Mouse (Mus musculus) Patski (cell line): ENCODE measurements around the gene Card10. TPM values are rescaled to one million over a fixed set of nuclear protein-coding genes. Genes with fewer than 3 reads are reported as not detected.

Source experiments
- ATAC-seq: fragments of 100-300 bp; one replicate; pipeline ENCODE4 v1.8.0; 2021
- CTCF ChIA-PET: fragments of 350-600 bp; sonication (Branson Sonifier 250); formaldehyde crosslinking; loops from one replicate; lab custom pipeline; 2022; ENCODE audit warnings: inconsistent platforms; lab: Charles Lee
- POLR2A ChIA-PET: fragments of 350-600 bp; sonication (Branson Sonifier 250); formaldehyde crosslinking; loops from one replicate; lab custom pipeline; 2022; ENCODE audit warnings: antibody characterized with exemption, inconsistent platforms; lab: Charles Lee
- DNase-seq: peaks from one replicate; pipeline ENCODE4 v3.0.0-alpha.2; 2011; ENCODE audit warnings: low read depth, low spot score
- H3K27me3 ChIP-seq: fragments of 371-371 bp; one replicate; pipeline ENCODE4 v1.5.1; 2021
- CTCF ChIP-seq: fragments of 100-300 bp; IDR thresholded peaks from one replicate; pipeline ENCODE4 v1.5.1; 2021
- in situ Hi-C: fragments of 300-500 bp; cut with MboI; formaldehyde crosslinking; loops from 3 replicates; pipeline ENCODE4 v1.11.1; 2018; ENCODE audit warnings: low pct_unique_long_range_greater_than_20kb, mixed read lengths
- polyA plus RNA-seq: library from polyadenylated mRNA; unstranded; gene quantifications from one replicate; pipeline ENCODE4 v1.2.3, GENCODE M21; 2021

Gene Card10
- polyA plus RNA-seq, 1 experiment from 2014 or later, result 22.6 TPM

DNA sequence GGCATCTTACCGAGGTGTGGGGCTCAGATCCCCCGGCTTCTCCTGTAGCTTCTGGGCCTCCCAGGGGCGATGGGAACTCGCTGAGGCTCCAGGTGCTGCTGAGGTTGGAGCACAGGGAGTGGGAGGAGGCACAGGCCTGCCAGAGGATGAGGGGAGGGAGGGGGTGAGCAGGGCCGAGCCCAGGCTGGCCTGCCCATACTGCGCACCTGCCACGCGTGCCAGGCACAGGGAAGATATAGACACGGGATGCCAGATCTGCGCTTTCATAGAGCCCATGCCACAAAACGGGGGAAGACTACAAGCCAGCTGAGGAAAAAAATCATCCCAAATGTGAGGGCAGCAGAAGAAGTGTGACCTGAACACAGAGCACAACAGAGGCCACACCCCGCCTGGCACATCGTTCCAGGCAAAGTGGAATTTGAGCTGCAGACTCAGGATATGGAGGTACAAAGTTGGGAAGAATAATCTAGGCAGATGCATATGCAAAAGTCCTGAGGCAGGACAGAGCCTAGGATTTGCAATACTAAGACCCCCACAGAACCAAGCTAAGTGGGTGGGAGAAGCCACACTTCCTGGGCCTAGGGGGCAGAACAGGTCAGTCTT is 13.0 kb downstream of the Card10 start:
- no peak for DNase-seq
- no peak for TF ChIP-seq CTCF
- ATAC-seq, result no peak
- CTCF ChIA-PET, result interaction anchor here (1.0 kb wide), 1 partner anchor 208 kb away, joined by 3 read pairs; no protein-coding TSS in a partner anchor
- POLR2A ChIA-PET, result interaction anchor here (0.7 kb wide), 1 partner anchor 42 kb away, joined by 3 read pairs; no protein-coding TSS in a partner anchor
- in situ Hi-C loops, result no loop called here
- no peaks in the 10 kb centered on the region for H3K27me3 ChIP-seq

DNA sequence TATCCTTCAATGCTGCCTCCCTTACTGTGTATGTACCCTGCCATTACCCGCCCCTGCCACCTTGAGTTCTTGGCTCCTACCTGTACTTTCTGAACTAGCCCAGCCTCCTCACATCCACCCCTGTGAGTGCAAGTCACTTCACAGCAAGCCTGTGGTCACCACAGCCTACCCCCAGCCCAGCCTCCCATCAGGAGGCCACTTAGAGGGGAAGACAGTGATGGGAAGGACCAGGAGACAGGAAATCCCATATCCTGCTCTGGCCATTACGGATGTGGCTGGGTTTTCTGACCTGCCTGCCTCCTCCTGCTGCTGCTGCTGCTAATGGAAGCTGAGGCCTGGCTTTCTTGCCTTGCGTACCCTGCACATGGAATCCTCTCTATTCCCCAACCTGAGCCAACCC is 14.8 kb downstream of the Card10 start:
- no peaks in the 10 kb centered on the region for H3K27me3 ChIP-seq
- TF ChIP-seq CTCF, result no peak
- in situ Hi-C loops, result no loop called here
- ChIA-PET POLR2A (no interaction called here), CTCF (no interaction called here)
- ATAC-seq, result no peak
- DNase-seq, result no peak

DNA sequence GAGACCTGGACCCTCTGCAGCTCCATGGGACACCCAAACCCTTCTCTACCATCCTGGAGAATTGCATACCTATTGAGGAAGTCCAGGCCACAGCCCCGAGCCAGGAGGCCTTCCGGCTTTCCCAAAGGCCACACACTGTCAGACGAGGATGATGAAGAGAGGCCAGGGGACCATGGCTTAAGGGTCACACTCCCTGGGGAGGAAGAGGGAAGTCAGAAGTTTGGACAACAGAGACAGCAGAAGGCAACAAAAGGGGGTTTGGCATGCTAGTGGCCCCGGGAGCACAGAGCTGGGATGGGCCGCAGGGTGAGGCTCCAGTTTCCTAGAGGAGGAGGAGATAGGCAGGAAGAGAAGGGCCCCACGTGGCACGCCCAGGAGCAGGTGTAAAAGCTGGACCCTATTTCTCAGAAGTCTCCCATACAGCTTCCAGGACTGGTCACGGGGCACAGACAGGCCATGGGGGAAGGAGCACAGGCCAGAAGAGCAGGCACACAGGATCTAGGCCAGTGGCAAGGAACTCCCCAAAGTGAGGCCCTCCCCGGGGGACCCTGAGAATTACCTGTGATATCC is 15.5 kb downstream of the Card10 start:
- in situ Hi-C loops, result no loop called here
- H3K27me3 ChIP-seq, result no peaks in the 10 kb centered on the region
- CTCF ChIA-PET, result no interaction called here
- POLR2A ChIA-PET, result no interaction called here
- DNase-seq (no peak), ATAC-seq (no peak)
- no peak for TF ChIP-seq CTCF

DNA sequence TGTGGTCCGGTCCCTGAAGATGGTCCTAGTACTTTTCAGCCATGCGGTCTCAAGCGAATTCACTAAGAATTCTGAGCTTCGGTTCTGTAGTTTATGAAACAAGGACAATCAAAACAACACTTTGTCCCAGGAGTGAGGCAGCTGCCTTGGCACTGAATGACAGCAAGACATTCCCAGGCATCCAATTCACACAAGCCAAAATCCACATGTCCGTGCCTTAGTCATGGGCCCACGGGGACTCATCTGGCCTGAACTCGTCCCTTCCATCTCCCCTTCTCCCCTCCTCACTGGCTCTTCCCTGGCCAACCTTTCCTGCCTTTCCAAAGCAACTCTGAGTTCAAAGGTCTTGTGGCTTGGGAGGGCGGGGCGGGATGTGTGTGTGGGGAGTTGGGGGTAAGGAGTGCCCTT is 16.4 kb downstream of the Card10 start:
- in situ Hi-C loops, result no loop called here
- ChIA-PET POLR2A (no interaction called here), CTCF (no interaction called here)
- DNase-seq, result no peak
- ATAC-seq, result no peak
- TF ChIP-seq CTCF, result no peak
- no peaks in the 10 kb centered on the region for H3K27me3 ChIP-seq

DNA sequence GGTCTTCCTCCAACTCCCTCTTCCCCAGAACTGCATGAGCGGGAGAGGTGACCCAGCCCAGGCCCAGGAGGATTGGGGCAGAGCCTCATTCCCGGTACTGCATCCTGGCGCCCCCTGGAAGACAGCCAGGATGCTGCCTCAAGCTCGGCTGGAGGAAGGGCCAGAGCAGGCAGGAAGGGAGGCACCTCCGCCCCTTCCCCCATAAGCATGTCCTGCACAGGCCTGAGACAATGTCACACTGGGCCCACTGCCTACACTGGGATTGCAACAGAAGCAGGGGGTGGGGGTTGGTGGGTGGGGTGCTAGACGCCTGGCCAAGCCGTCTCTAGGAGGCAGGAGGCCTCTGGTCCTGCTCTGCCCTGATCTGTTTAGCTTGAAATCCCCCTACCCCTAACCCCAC is 16.9 kb downstream of the Card10 start:
- in situ Hi-C loops, result no loop called here
- no peak for TF ChIP-seq CTCF
- CTCF ChIA-PET, result no interaction called here
- no peak for ATAC-seq
- DNase-seq, result no peak
- no peaks in the 10 kb centered on the region for H3K27me3 ChIP-seq
- POLR2A ChIA-PET, result no interaction called here

DNA sequence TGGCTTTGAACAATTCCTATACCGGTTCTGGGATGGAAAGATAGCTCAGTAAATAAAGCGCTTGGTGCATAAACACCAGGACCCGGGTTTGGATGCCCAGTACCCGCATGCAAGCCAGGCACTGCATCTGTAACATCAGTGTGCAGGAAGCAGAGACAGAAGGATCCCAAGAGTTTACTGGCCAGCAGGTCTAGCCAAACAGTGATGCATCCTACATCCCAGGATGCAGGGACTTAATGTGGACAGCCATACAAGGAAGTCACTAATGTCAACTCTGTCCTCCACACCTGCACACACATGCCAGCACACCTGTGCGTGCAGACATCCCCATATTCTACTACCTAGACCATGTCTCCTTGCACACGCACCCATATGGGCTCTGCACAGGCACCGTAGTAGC is 17.6 kb downstream of the Card10 start:
- no peaks in the 10 kb centered on the region for H3K27me3 ChIP-seq
- in situ Hi-C loops, result no loop called here
- no peak for TF ChIP-seq CTCF
- ATAC-seq (no peak), DNase-seq (no peak)
- ChIA-PET CTCF (interaction anchor here (0.7 kb wide), 1 partner anchor 15 kb away, joined by 5 read pairs; no protein-coding TSS in a partner anchor), POLR2A (no interaction called here)

DNA sequence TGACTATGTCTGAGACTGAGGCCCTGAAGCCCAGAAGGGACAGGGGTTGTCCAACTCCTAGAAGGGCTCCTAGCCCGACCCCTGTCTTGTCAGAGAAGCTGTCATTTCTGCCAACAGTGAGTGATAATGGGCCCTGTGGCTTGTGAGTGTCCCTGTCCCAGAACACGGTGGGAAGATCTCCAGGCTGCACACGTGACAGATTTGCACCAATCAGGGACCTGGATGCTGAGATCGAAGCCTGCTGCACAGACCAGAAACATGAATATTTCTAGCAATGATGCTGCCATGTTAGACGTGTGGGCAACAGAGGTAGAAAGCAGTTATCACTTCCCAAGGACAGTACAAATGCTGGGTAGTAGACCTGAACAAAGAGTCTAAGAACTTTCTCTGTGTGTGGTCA is 18.3 kb downstream of the Card10 start:
- no peak for TF ChIP-seq CTCF
- DNase-seq (no peak), ATAC-seq (no peak)
- no peaks in the 10 kb centered on the region for H3K27me3 ChIP-seq
- in situ Hi-C loops, result no loop called here
- CTCF ChIA-PET, result interaction anchor here (0.7 kb wide), 1 partner anchor 16 kb away, joined by 5 read pairs; no protein-coding TSS in a partner anchor
- POLR2A ChIA-PET, result no interaction called here

DNA sequence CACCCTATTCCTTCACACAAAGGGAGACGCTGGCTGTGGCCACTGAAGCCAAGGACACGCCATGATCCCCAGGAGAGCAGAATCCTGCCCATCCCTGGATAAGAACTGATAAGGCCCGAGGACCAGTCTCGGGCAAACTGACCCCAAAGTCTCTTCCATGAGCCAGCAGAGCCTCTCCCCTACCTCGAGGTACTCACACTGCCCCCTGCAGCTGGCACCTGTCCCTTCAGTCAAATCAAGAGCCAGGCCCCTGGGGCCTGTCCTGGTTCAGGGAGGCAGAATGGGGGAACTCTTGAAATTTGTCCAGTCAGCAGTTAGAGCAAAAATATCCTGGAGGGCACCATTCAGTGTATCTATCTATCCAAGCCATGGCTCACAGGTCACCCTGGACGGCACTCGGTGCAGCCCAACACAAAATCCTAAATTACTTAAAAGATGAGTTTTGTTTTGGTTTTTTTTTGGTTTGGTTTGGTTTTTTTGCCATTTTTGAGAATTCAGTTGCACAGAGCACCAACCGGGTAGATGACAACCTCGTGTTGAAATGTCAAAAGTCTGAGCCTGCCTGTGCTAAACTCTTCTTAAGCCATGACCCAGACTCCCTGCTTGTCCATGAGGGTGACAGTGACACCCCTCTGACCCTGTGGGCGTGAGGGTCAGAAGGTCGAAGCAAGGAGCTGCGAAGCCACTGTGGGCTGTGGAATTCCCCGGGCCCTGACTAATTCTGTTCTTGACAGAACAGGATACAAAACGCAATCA is 20.3 kb downstream of the Card10 start:
- no peak for ATAC-seq
- ChIA-PET CTCF (interaction anchor here (0.7 kb wide), 1 partner anchor 208 kb away, joined by 3 read pairs; no protein-coding TSS in a partner anchor), POLR2A (no interaction called here)
- no peaks in the 10 kb centered on the region for H3K27me3 ChIP-seq
- in situ Hi-C loops, result no loop called here
- no peak for DNase-seq
- TF ChIP-seq CTCF, result no peak

DNA sequence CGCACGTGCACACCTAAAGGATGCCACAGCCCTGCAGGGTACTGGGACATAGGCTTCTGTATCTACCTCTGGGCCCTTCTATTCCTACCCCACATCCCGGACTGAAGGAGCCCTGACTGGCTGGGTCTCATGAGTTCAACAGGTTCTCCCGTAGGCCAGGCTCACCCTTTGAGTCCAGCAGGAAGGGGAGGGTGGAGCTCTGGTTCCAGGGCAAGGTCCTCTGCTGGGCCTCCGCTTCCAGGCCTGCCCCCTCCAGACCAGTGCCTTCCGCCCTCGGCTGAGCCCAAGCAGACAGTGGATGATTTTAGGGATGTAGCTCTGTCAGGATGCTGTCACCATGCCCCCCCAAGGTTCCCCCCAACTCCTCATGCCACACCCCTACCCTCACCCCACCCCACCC is 21.9 kb downstream of the Card10 start:
- H3K27me3 ChIP-seq, result no peaks in the 10 kb centered on the region
- DNase-seq (no peak), ATAC-seq (no peak)
- no peak for TF ChIP-seq CTCF
- ChIA-PET CTCF (no interaction called here), POLR2A (no interaction called here)
- in situ Hi-C loops, result no loop called here

DNA sequence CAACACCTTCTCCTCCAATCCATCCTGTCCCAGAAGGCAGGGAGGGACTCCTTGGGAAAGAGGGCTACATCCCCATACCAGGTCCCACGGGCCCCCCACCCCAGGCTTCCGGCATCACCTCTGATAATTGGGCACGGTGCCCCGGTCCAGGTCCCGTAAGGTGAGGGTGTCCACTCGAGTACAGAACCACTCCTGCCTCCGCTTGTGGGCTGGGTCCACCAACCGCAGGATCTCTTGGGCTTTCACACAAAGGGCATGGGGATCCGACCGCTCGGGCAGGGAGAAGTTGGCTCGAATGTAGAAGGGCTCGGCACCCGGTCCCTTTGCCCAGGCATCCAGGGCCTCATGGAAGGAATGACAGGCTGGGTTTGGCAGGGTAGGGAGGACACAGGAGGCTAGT is 22.5 kb downstream of the Card10 start:
- ChIA-PET POLR2A (no interaction called here), CTCF (interaction anchor here (1.5 kb wide), 1 partner anchor 18 kb away, joined by 3 read pairs; no protein-coding TSS in a partner anchor)
- DNase-seq, result no peak
- in situ Hi-C loops, result no loop called here
- no peak for ATAC-seq
- no peak for TF ChIP-seq CTCF
- no peaks in the 10 kb centered on the region for H3K27me3 ChIP-seq

DNA sequence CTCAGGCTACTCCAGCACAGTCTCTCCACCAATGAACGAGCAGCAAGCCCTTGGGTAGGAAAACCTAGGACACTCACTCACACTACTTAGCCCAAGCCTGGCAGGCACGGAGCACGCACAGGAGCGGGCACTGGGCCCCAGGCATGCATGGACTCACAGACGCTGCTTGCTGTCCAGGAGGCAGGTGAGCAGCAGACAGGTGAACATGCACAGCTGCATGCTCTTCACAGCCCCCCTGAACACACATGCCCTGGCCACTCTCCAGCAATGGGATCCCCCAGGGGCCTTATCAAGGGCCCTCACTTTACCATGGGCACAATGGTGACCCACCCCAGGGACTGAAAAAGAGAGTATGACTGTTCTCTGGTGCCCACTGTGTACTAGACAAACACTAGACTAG is 23.2 kb downstream of the Card10 start:
- POLR2A ChIA-PET, result no interaction called here
- ATAC-seq (no peak), DNase-seq (no peak)
- in situ Hi-C loops, result no loop called here
- no peak for TF ChIP-seq CTCF
- CTCF ChIA-PET, result interaction anchor here (1.5 to 1.8 kb wide), 3 partner anchors 17 to 145 kb away, joined by 3 read pairs; no protein-coding TSS in a partner anchor
- H3K27me3 ChIP-seq, result no peaks in the 10 kb centered on the region
